Mouse (Mus musculus): Measurements from ENCODE around the gene Smad1.

Smad1 gene

GRCm38 (mm10) chr8:79360774-79361527 is 38.4 kb downstream of the Smad1 start:
- ATAC-seq (ENCODE audit: insufficient number of reproducible peaks, low FRiP score, low TSS enrichment), result no peak

- peak; percentile 26 for ATAC-seq (ENCODE audit: insufficient number of reproducible peaks, low FRiP score, low TSS enrichment)
Measured at GRCm38 (mm10) chr8:79360302-79360701, 39.0 kb downstream of the Smad1 start.

GRCm38 (mm10) chr8:79355721-79356434 is 43.4 kb downstream of the Smad1 start:
- no peak for ATAC-seq (ENCODE audit: insufficient number of reproducible peaks, low FRiP score, low TSS enrichment)

GRCm38 (mm10) chr8:79354009-79354408 is 45.3 kb downstream of the Smad1 start:
- no peak for ATAC-seq (ENCODE audit: insufficient number of reproducible peaks, low FRiP score, low TSS enrichment)

- ATAC-seq (ENCODE audit: insufficient number of reproducible peaks, low FRiP score, low TSS enrichment), result no peak
Measured at GRCm38 (mm10) chr8:79351916-79352315, 47.4 kb downstream of the Smad1 start.

GRCm38 (mm10) chr8:79350805-79351204 is 48.5 kb downstream of the Smad1 start:
- no peak for ATAC-seq (ENCODE audit: insufficient number of reproducible peaks, low FRiP score, low TSS enrichment)

GRCm38 (mm10) chr8:79350094-79350593 is 49.2 kb downstream of the Smad1 start:
- ATAC-seq (ENCODE audit: insufficient number of reproducible peaks, low FRiP score, low TSS enrichment), result peak; percentile 94

GRCm38 (mm10) chr8:79346414-79346813 is 52.9 kb downstream of the Smad1 start:
- no peak for ATAC-seq (ENCODE audit: insufficient number of reproducible peaks, low FRiP score, low TSS enrichment)

GRCm38 (mm10) chr8:79345856-79346255 is 53.5 kb downstream of the Smad1 start:
- ATAC-seq (ENCODE audit: insufficient number of reproducible peaks, low FRiP score, low TSS enrichment), result no peak

GRCm38 (mm10) chr8:79341236-79341635 is 58.1 kb downstream of the Smad1 start:
- ATAC-seq (ENCODE audit: insufficient number of reproducible peaks, low FRiP score, low TSS enrichment), result no peak

GRCm38 (mm10) chr8:79339555-79339954 is 59.8 kb downstream of the Smad1 start:
- ATAC-seq (ENCODE audit: insufficient number of reproducible peaks, low FRiP score, low TSS enrichment), result peak; percentile 73; the same call in 1 of the 2 replicates

- no peak for ATAC-seq (ENCODE audit: insufficient number of reproducible peaks, low FRiP score, low TSS enrichment)
Measured at GRCm38 (mm10) chr8:79338619-79339018, 60.7 kb downstream of the Smad1 start.

GRCm38 (mm10) chr8:79332109-79332900 is 67.0 kb downstream of the Smad1 start:
- no peak for ATAC-seq (ENCODE audit: insufficient number of reproducible peaks, low FRiP score, low TSS enrichment)

GRCm38 (mm10) chr8:79331571-79331970 is 67.7 kb downstream of the Smad1 start:
- no peak for ATAC-seq (ENCODE audit: insufficient number of reproducible peaks, low FRiP score, low TSS enrichment)

- no peak for ATAC-seq (ENCODE audit: insufficient number of reproducible peaks, low FRiP score, low TSS enrichment)
Measured at GRCm38 (mm10) chr8:79331017-79331416, 68.3 kb downstream of the Smad1 start.

GRCm38 (mm10) chr8:79329735-79330134 is 69.6 kb downstream of the Smad1 start:
- no peak for ATAC-seq (ENCODE audit: insufficient number of reproducible peaks, low FRiP score, low TSS enrichment)

GRCm38 (mm10) chr8:79329182-79329581 is 70.1 kb downstream of the Smad1 start:
- no peak for ATAC-seq (ENCODE audit: insufficient number of reproducible peaks, low FRiP score, low TSS enrichment)

GRCm38 (mm10) chr8:79325510-79325909 is 73.8 kb downstream of the Smad1 start:
- no peak for ATAC-seq (ENCODE audit: insufficient number of reproducible peaks, low FRiP score, low TSS enrichment)

- ATAC-seq (ENCODE audit: insufficient number of reproducible peaks, low FRiP score, low TSS enrichment), result no peak
Measured at GRCm38 (mm10) chr8:79324928-79325327, 74.4 kb downstream of the Smad1 start.

GRCm38 (mm10) chr8:79324036-79324435 is 75.3 kb downstream of the Smad1 start:
- no peak for ATAC-seq (ENCODE audit: insufficient number of reproducible peaks, low FRiP score, low TSS enrichment)

GRCm38 (mm10) chr8:79323121-79323520 is 76.2 kb downstream of the Smad1 start:
- ATAC-seq (ENCODE audit: insufficient number of reproducible peaks, low FRiP score, low TSS enrichment), result no peak
